Mouse (Mus musculus) ES-E14 (cell line): Measurements from ENCODE around the gene Mgea5. TPM values are rescaled to one million over a fixed set of nuclear protein-coding genes. Genes with fewer than 3 reads are reported as not detected.

Experiments used
- DNase-seq: peaks from one replicate; pipeline ENCODE4 v3.0.0-alpha.2; 2013; ENCODE audit warnings: low read depth, low spot score
- H3K27ac ChIP-seq: 2 replicates; pipeline ENCODE4 v1.5.1; 2012; ENCODE audit warnings: low read depth, mild to moderate bottlenecking, low read length, moderate library complexity, mixed read lengths; ENCODE audit not compliant: poor library complexity, insufficient read depth, severe bottlenecking
- H3K36me3 ChIP-seq: 2 replicates; pipeline ENCODE4 v1.6.1; 2012; ENCODE audit warnings: mild to moderate bottlenecking, low read length, moderate library complexity, mixed read lengths; ENCODE audit not compliant: control insufficient read depth, poor library complexity, insufficient read depth, severe bottlenecking
- H3K4me1 ChIP-seq, 2 experiments: fragments of 150-350 bp in 1 of 2; sonication (generic) in 1 of 2; 2 replicates each; pipeline ENCODE4 v1.6.1; 2012; ENCODE audit warnings: low read length in 2 of 2, mild to moderate bottlenecking in 1 of 2, mixed read lengths in 1 of 2; ENCODE audit not compliant: control insufficient read depth in 2 of 2, insufficient read depth in 2 of 2, poor library complexity in 1 of 2
- H3K4me3 ChIP-seq, 2 experiments: fragments of 150-350 bp in 1 of 2; sonication (generic) in 1 of 2; 2 replicates each; pipeline ENCODE4 v1.5.1; 2012; ENCODE audit warnings: low read length in 2 of 2, low read depth in 1 of 2, mild to moderate bottlenecking in 1 of 2, mixed read lengths in 1 of 2; ENCODE audit not compliant: insufficient read depth in 1 of 2, poor library complexity in 1 of 2, severe bottlenecking in 1 of 2
- H3K9ac ChIP-seq: 2 replicates; pipeline ENCODE4 v1.6.1; 2012; ENCODE audit warnings: low read depth, mild to moderate bottlenecking, low read length, mixed read lengths; ENCODE audit not compliant: poor library complexity, insufficient read depth, severe bottlenecking
- H3K9me3 ChIP-seq: fragments of 150-350 bp; sonication (generic); 2 replicates; pipeline ENCODE4 v1.6.1; 2012; ENCODE audit warnings: low read depth, mild to moderate bottlenecking, low read length; ENCODE audit not compliant: control insufficient read depth, insufficient read depth
- CHD2 ChIP-seq: IDR thresholded peaks from 2 replicates; pipeline ENCODE4 v1.6.1; 2014; ENCODE audit warnings: mild to moderate bottlenecking, low read depth, low read length, inconsistent platforms
- HCFC1 ChIP-seq: IDR thresholded peaks from 2 replicates; pipeline ENCODE4 v1.6.1; 2012; ENCODE audit warnings: low read length, inconsistent platforms, borderline replicate concordance; ENCODE audit not compliant: insufficient read depth
- MAFK ChIP-seq: IDR thresholded peaks from 2 replicates; pipeline ENCODE4 v1.6.1; 2014; ENCODE audit warnings: mild to moderate bottlenecking, low read depth, low read length, inconsistent platforms; ENCODE audit not compliant: insufficient read depth
- ZC3H11A ChIP-seq: IDR thresholded peaks from 2 replicates; pipeline ENCODE4 v1.6.1; 2012; ENCODE audit warnings: low read depth, mild to moderate bottlenecking, inconsistent platforms, low read length, borderline replicate concordance
- ZNF384 ChIP-seq: IDR thresholded peaks from 2 replicates; pipeline ENCODE4 v1.6.1; 2012; ENCODE audit warnings: low read depth, low read length, inconsistent platforms
- in situ Hi-C, 2 experiments: fragments of 600-800 bp; cut with MboI; formaldehyde crosslinking; loops; one replicate each; pipeline ENCODE4 v1.15.1; 2025; ENCODE audit warnings: low sequenced_read_pairs in 2 of 2, inconsistent platforms in 1 of 2; ENCODE audit not compliant: unreplicated experiment in 2 of 2
- total RNA-seq: library from RNA; depleted of rRNA; stranded (reverse); fragments of 300-350 nt; gene quantifications from 2 replicates; pipeline ENCODE4 v1.2.3, GENCODE M21; 2012

The Mgea5 gene
- total RNA-seq, 1 experiment, result 94.7 TPM

DNA sequence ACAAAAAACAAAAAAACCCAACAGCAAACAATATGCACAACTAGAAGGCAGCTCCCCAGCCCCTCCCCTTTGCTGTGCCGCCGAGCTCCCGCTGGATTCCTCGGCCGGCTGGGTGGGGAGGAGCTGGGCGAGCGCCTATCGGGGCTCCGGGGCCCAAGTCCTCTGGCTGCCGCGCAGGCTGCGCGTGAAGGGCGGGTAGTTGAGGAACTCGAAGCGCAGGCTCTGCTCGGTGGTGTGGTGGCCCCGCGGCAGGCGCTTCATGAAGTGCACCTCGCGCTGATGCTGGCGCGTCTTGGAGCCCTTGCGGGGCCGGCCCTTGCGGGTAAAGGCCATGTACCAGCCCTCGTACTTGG, 46.8 kb downstream of the Mgea5 start:
- H3K4me3 ChIP-seq, result peak overlapping the region; percentile 1 to 35; a peak in 3 of 4 replicates
- no peaks in the 10 kb centered on the region for H3K36me3 ChIP-seq
- no peaks in the 10 kb centered on the region for H3K9me3 ChIP-seq
- no peak for DNase-seq
- peak overlapping the region; percentile 26; the same call in 1 of the 2 replicates for H3K9ac ChIP-seq
- H3K4me1 ChIP-seq, result peaks cover 0 to 14% of the 10 kb centered on the region in 2 experiments; a peak in 2 of 4 replicates
- H3K27ac ChIP-seq, result no peak overlapping the region
- TF ChIP-seq HCFC1, result no peak
- TF ChIP-seq CHD2, result no peak
- no peak for TF ChIP-seq ZC3H11A
- in situ Hi-C loops, result no loop called here

- H3K36me3 ChIP-seq, result no peaks in the 10 kb centered on the region
- H3K9me3 ChIP-seq, result no peaks in the 10 kb centered on the region
- TF ChIP-seq MAFK (no peak), CHD2 (no peak), ZNF384 (no peak)
- in situ Hi-C loops, result no loop called here
- H3K27ac ChIP-seq, result no peak overlapping the region
- no peak overlapping the region for H3K9ac ChIP-seq
- no peak for DNase-seq
- H3K4me3 ChIP-seq, result no peak overlapping the region
- H3K4me1 ChIP-seq, result peaks cover 0 to 12% of the 10 kb centered on the region in 2 experiments; a peak in 2 of 4 replicates
Measured at GRCm38 (mm10) chr19:45736241-45736640, 47.4 kb downstream of the Mgea5 start.

DNA sequence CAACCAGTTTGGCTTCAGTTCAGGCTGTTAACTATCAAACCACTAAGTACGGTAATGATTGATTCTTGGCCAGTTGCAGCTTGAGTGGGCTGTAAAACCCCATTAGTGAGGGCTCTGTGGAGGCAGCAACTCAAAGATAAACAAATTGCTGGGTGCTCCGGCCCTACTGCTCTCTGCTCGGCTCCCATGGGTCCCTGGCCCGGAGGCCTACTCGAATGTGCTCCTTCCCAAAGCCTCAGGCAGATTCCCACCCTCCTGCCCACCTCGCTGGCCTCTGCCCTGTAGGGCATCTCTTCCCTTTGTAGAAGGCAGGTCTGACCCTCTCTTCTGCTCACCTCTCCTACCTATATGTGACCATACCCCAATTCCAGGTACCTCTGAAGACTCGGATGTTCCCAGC, 48.9 kb downstream of the Mgea5 start:
- TF ChIP-seq HCFC1 (no peak), ZC3H11A (no peak), ZNF384 (no peak), CHD2 (no peak), MAFK (no peak)
- H3K27ac ChIP-seq, result no peak overlapping the region
- no peak overlapping the region for H3K4me3 ChIP-seq
- no peaks in the 10 kb centered on the region for H3K36me3 ChIP-seq
- no peaks in the 10 kb centered on the region for H3K9me3 ChIP-seq
- no peak overlapping the region for H3K9ac ChIP-seq
- DNase-seq, result no peak
- peaks cover 0 to 11% of the 10 kb centered on the region in 2 experiments; a peak in 2 of 4 replicates for H3K4me1 ChIP-seq
- in situ Hi-C loops, result no loop called here

DNA sequence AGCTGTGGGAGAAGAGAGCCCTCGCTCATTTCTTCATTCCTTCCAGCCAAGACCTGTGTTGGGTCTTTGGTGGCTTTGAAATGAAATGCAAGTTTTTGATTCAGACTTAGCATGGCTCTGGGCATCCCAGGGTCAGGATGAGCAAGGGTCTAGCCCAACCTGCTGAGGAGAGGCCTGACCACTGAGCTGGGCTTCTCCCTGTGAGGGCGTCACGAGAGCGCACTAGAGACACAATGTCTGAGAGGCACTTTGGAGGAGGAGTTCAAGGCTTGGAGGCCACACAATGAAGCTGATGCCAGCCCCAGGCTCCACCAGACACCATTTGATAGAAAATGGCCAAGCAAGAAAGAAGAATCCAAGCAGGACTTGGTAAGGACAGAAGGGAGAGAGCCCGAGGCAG, 49.4 kb downstream of the Mgea5 start:
- in situ Hi-C loops, result no loop called here
- Histone ChIP-seq H3K4me3 (no peak overlapping the region), H3K36me3 (no peaks in the 10 kb centered on the region), H3K27ac (no peak overlapping the region), H3K9ac (no peak overlapping the region), H3K4me1 (peaks cover 0 to 11% of the 10 kb centered on the region in 2 experiments; a peak in 2 of 4 replicates), H3K9me3 (no peaks in the 10 kb centered on the region)
- DNase-seq, result no peak
- TF ChIP-seq ZC3H11A, result no peak
- TF ChIP-seq HCFC1, result no peak
- no peak for TF ChIP-seq ZNF384
- no peak for TF ChIP-seq MAFK
- no peak for TF ChIP-seq CHD2

DNA sequence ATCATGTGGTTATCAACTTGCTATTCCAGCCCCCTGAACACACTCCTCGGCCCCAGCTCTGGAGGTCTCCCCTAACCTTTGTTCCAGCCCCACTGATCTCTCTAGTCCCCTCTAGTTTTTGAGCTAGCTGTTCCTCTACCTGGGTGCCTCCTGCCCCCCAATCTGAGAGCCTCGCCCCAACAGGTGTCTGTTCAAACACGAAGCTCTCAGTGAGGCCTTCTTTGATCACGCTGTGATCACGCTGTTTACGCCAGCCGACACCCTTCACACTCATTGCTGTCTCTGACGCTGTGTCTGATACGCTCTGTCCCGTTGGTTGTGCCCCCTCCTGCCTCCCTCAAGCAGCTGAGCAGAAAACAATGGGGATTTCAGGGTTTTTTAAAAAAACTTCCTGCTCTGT, 50.1 kb downstream of the Mgea5 start:
- Histone ChIP-seq H3K27ac (no peak overlapping the region), H3K9me3 (no peaks in the 10 kb centered on the region), H3K4me3 (no peak overlapping the region), H3K36me3 (no peaks in the 10 kb centered on the region), H3K4me1 (peaks cover 0 to 11% of the 10 kb centered on the region in 2 experiments; a peak in 2 of 4 replicates), H3K9ac (no peak overlapping the region)
- in situ Hi-C loops, result no loop called here
- DNase-seq, result no peak
- no peak for TF ChIP-seq MAFK
- TF ChIP-seq ZC3H11A, result no peak
- TF ChIP-seq ZNF384, result no peak
- no peak for TF ChIP-seq HCFC1
- no peak for TF ChIP-seq CHD2
